Mouse (Mus musculus): ENCODE measurements around the gene Cct7. TPM values are rescaled to one million over a fixed set of nuclear protein-coding genes. Genes with fewer than 3 reads are reported as not detected.
A peak's percentile ranks its signal among the peaks of the same experiment; 100 is the strongest.

Cct7 gene
- polyA plus RNA-seq, 1 experiment from 2014 or later: 312 TPM

GRCm38 (mm10) chr6:85483843-85484721 lies 32.8 kb downstream of the Cct7 start:
- no peak overlapping the region for H3K9ac ChIP-seq
- no peak for ATAC-seq (replicated peaks; ENCODE audit: insufficient number of reproducible peaks, insufficient read depth, low FRiP score, low read depth)
- H3K27me3 ChIP-seq: peaks cover 80% of the 10 kb centered on the region
- H3K4me1 ChIP-seq (replicated peaks): peaks cover 8% of the 10 kb centered on the region
- H3K4me2 ChIP-seq: peak overlapping the region; percentile 48
- H3K27ac ChIP-seq: no peak overlapping the region
- WGBS: 4% methylated on average over 92 of the region's 92 CpGs
- H3K4me3 ChIP-seq: peak overlapping the region; percentile 32
- H3K9me3 ChIP-seq (replicated peaks): no peaks in the 10 kb centered on the region; the same call in 1 of the 2 replicates
- H3K36me3 ChIP-seq: no peaks in the 10 kb centered on the region

DNA sequence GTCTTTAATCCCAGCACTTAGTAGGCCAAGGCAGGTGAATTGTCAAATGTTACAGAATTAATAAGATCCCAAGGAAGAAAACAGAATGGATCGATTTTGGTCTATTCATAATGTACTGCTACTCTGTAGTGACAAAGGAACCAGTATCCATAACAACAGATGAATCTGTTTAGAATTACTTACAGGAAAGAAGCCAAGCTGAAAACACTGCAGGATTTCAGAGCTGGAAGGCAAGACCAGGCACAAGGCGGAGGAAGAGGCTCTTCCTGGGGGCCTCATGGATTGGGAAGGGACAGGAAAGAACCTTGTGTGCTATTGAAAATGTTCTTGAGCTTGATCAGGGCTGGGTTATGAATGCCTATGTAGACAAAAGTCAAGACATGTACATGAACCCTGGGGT lies 34.4 kb downstream of the Cct7 start:
- WGBS: 59% methylated on average over 2 of the region's 2 CpGs
- ATAC-seq (replicated peaks; ENCODE audit: insufficient number of reproducible peaks, insufficient read depth, low FRiP score, low read depth): no peak
- Histone ChIP-seq H3K4me3 (no peak overlapping the region), H3K4me1 (replicated peaks) (peaks cover 8% of the 10 kb centered on the region), H3K36me3 (no peaks in the 10 kb centered on the region), H3K27ac (no peak overlapping the region), H3K4me2 (no peak overlapping the region), H3K9ac (no peak overlapping the region), H3K9me3 (replicated peaks) (no peaks in the 10 kb centered on the region; the same call in 1 of the 2 replicates), H3K27me3 (peaks cover 70% of the 10 kb centered on the region)

GRCm38 (mm10) chr6:85488510-85488909 lies 37.2 kb downstream of the Cct7 start:
- no peak overlapping the region for H3K4me3 ChIP-seq
- H3K4me2 ChIP-seq: no peak overlapping the region
- peaks cover 44% of the 10 kb centered on the region for H3K27me3 ChIP-seq
- no peaks in the 10 kb centered on the region for H3K9me3 ChIP-seq (replicated peaks)
- WGBS: 72% methylated on average over 4 of the region's 4 CpGs
- ATAC-seq (replicated peaks; ENCODE audit: insufficient number of reproducible peaks, insufficient read depth, low FRiP score, low read depth): no peak
- H3K36me3 ChIP-seq: no peaks in the 10 kb centered on the region
- no peak overlapping the region for H3K9ac ChIP-seq
- H3K27ac ChIP-seq: no peak overlapping the region
- H3K4me1 ChIP-seq (replicated peaks): peaks cover 8% of the 10 kb centered on the region

- Histone ChIP-seq H3K27me3 (peaks cover 32% of the 10 kb centered on the region), H3K4me1 (replicated peaks) (no peaks in the 10 kb centered on the region), H3K36me3 (no peaks in the 10 kb centered on the region), H3K9ac (no peak overlapping the region), H3K9me3 (replicated peaks) (no peaks in the 10 kb centered on the region), H3K4me3 (no peak overlapping the region), H3K4me2 (no peak overlapping the region), H3K27ac (no peak overlapping the region)
- ATAC-seq (replicated peaks; ENCODE audit: insufficient number of reproducible peaks, insufficient read depth, low FRiP score, low read depth): no peak
- 69% methylated on average over 3 of the region's 3 CpGs for WGBS
Measured at GRCm38 (mm10) chr6:85489717-85490116, 38.4 kb downstream of the Cct7 start.

DNA sequence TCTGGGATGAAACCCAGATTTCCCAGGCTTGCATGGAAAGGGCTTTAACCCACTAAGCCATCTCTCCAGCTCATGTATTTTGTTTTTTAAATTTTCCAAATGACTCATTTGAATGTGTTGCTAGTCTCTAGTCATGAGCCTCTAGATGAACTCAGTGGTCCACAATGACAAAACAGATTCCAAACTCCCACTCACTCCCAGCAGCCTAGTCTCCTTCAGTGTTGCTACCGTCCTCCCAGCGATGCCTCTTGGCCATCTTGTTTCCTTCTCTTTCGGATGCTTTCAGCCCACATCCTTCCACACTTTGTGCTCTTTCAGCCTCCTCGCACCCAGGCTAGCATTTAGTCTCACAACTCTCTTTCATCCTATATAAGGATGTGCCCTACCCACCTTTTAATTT lies 38.9 kb downstream of the Cct7 start:
- H3K27ac ChIP-seq: no peak overlapping the region
- H3K9me3 ChIP-seq (replicated peaks): no peaks in the 10 kb centered on the region
- no peaks in the 10 kb centered on the region for H3K36me3 ChIP-seq
- 85% methylated on average over 4 of the region's 4 CpGs for WGBS
- no peak overlapping the region for H3K4me3 ChIP-seq
- no peak for ATAC-seq (replicated peaks; ENCODE audit: insufficient number of reproducible peaks, insufficient read depth, low FRiP score, low read depth)
- no peak overlapping the region for H3K9ac ChIP-seq
- H3K4me1 ChIP-seq (replicated peaks): no peaks in the 10 kb centered on the region
- H3K27me3 ChIP-seq: peaks cover 27% of the 10 kb centered on the region
- H3K4me2 ChIP-seq: no peak overlapping the region

DNA sequence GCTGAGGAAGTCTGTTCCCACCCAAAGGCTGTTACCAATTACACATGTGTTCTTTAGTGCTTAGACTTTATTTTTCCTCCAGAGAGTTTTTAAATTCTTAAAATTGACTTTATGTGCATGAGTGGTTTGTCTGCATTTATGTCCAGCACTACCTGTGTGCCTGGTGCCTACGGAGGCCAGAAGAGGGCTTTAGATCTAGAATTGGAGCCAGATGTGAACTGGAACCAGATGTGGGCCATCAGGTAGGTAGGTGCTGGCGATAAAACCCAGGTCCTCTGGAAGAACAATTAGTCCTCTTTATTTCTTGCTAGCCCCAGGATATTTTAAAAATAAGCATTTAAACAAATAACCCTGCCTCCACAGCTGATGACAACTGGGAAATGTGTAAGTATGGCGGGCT lies 40.3 kb downstream of the Cct7 start:
- 80% methylated on average over 3 of the region's 3 CpGs for WGBS
- Histone ChIP-seq H3K4me1 (replicated peaks) (no peaks in the 10 kb centered on the region), H3K4me3 (no peak overlapping the region), H3K27ac (no peak overlapping the region), H3K4me2 (no peak overlapping the region), H3K9ac (no peak overlapping the region), H3K36me3 (no peaks in the 10 kb centered on the region), H3K27me3 (peaks cover 19% of the 10 kb centered on the region), H3K9me3 (replicated peaks) (no peaks in the 10 kb centered on the region)
- ATAC-seq (replicated peaks; ENCODE audit: insufficient number of reproducible peaks, insufficient read depth, low FRiP score, low read depth): no peak

DNA sequence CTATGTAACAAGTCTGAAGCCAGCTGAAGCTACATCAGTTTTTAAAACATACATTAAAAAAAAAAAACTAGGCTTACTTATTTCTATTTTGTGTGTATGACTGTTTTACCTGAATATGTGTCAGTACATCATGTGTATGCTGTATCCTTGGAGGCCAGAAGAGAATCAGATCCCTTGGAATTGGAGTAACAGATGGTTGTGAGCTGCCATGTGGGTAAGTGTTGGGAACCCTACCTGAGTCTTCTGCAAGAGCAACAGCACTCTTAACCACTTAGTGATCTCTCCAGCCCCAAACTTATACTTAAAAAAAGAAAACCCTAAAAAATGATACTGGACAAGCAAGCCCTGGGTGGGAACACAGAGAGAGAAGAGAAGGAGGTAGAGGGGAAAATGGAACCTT lies 45.7 kb downstream of the Cct7 start:
- H3K9me3 ChIP-seq (replicated peaks): no peaks in the 10 kb centered on the region
- H3K4me1 ChIP-seq (replicated peaks): no peaks in the 10 kb centered on the region; the same call in 1 of the 2 replicates
- H3K4me3 ChIP-seq: no peak overlapping the region
- peaks cover 33% of the 10 kb centered on the region for H3K27me3 ChIP-seq
- no peak overlapping the region for H3K27ac ChIP-seq
- H3K9ac ChIP-seq: no peak overlapping the region
- H3K4me2 ChIP-seq: no peak overlapping the region
- no peaks in the 10 kb centered on the region for H3K36me3 ChIP-seq
- ATAC-seq (replicated peaks; ENCODE audit: insufficient number of reproducible peaks, insufficient read depth, low FRiP score, low read depth): no peak

DNA sequence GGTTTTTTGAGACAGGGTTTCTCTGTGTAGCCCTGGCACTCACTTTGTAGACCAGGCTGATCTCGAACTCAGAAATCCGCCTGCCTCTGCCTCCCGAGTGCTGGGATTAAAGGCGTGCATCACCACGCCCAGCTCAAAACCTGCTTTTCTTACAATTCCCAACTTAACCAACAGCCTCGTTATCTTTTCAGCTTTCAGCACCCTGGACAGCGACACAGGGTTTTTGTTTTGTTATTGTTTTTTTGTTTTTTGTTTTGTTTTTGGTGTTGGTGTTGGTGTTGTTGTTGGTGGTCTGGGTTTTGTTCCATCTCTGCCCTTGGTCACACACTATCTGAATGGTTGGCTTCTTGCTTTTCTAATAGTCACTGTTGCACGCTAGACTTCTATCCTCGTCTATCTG lies 46.8 kb downstream of the Cct7 start:
- Histone ChIP-seq H3K27me3 (peaks cover 45% of the 10 kb centered on the region), H3K27ac (no peak overlapping the region), H3K4me1 (replicated peaks) (peaks cover 10% of the 10 kb centered on the region), H3K4me2 (no peak overlapping the region), H3K9me3 (replicated peaks) (no peaks in the 10 kb centered on the region), H3K9ac (no peak overlapping the region), H3K4me3 (no peak overlapping the region), H3K36me3 (no peaks in the 10 kb centered on the region)
- 58% methylated on average over 9 of the region's 9 CpGs for WGBS
- ATAC-seq (replicated peaks; ENCODE audit: insufficient number of reproducible peaks, insufficient read depth, low FRiP score, low read depth): no peak

GRCm38 (mm10) chr6:85500416-85500815 lies 49.1 kb downstream of the Cct7 start:
- Histone ChIP-seq H3K36me3 (no peaks in the 10 kb centered on the region), H3K4me3 (no peak overlapping the region), H3K4me1 (replicated peaks) (peaks cover 10% of the 10 kb centered on the region), H3K27ac (no peak overlapping the region), H3K9ac (no peak overlapping the region), H3K27me3 (peaks cover 68% of the 10 kb centered on the region), H3K4me2 (no peak overlapping the region), H3K9me3 (replicated peaks) (no peaks in the 10 kb centered on the region)
- no peak for ATAC-seq (replicated peaks; ENCODE audit: insufficient number of reproducible peaks, insufficient read depth, low FRiP score, low read depth)
- 48% methylated on average over 1 of the region's 1 CpGs for WGBS

GRCm38 (mm10) chr6:85501571-85502102 lies 50.3 kb downstream of the Cct7 start:
- no peak overlapping the region for H3K27ac ChIP-seq
- H3K27me3 ChIP-seq: peaks cover 70% of the 10 kb centered on the region
- ATAC-seq (replicated peaks; ENCODE audit: insufficient number of reproducible peaks, insufficient read depth, low FRiP score, low read depth): no peak
- H3K4me1 ChIP-seq (replicated peaks): peaks cover 10% of the 10 kb centered on the region
- H3K9ac ChIP-seq: no peak overlapping the region
- no peak overlapping the region for H3K4me2 ChIP-seq
- no peaks in the 10 kb centered on the region for H3K36me3 ChIP-seq
- WGBS: 15% methylated on average over 6 of the region's 6 CpGs
- H3K4me3 ChIP-seq: peak overlapping the region; percentile 63; the same call in 1 of the 2 replicates
- no peaks in the 10 kb centered on the region for H3K9me3 ChIP-seq (replicated peaks)

DNA sequence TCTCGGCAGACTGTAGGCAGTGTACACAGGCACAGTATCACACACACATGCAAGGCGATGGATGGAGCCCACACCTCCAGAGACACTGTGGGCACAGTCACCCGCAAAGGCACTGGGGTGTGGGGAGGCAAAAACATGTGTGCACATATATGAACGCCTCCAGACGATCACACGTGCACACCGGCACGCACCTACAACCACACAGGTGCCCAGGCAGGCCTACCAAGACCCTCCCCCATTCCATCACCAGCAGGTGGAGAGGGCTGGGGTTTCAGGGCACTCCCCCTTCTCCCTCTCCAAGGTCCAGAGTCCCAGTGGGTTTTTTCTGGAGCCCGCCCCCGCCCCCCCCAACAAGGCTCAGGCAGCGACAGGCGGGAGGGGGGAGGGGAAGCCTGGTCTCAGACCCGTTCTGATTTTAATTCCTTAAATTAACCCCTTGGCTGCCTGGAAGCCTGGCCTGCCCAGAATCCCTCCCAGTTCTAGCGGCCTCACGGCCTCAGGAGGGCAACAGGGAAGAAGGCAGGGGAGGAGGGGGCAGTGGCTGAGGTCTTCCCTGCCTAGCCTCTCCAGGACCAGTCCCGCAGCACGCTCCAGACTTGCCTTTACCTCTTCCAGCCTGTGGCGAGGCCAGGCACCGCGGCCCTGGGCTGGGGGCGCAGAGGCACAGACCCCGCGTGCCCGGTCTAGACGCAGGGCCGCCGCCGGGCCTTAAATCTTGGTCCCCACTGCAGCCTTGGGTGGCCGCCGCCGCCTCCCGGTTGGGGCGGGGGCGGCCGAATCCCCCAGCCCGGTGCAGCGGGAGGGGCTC lies 51.0 kb downstream of the Cct7 start:
- peaks cover 76% of the 10 kb centered on the region for H3K27me3 ChIP-seq

More for the DNA sequence above, 51.0 kb downstream of the Cct7 start:
- ATAC-seq (replicated peaks; ENCODE audit: insufficient number of reproducible peaks, insufficient read depth, low FRiP score, low read depth): peak; percentile 55; the same call in 1 of the 2 replicates
- H3K27ac ChIP-seq: no peak overlapping the region
- peak overlapping the region; percentile 63 for H3K4me3 ChIP-seq
- H3K4me2 ChIP-seq: peak overlapping the region; percentile 92
- H3K36me3 ChIP-seq: no peaks in the 10 kb centered on the region
- 1% methylated on average over 34 of the region's 37 CpGs for WGBS
- peaks cover 10% of the 10 kb centered on the region for H3K4me1 ChIP-seq (replicated peaks)
- peak overlapping the region; percentile 35; the same call in 1 of the 2 replicates for H3K9ac ChIP-seq
- no peaks in the 10 kb centered on the region for H3K9me3 ChIP-seq (replicated peaks)

Data from heart, embryonic 15.5 days (tissue).